Mouse (Mus musculus) heart, postnatal 36 days (tissue): Measurements from ENCODE around the gene Tut7. TPM values are rescaled to one million over a fixed set of nuclear protein-coding genes. Genes with fewer than 3 reads are reported as not detected.
"Not testable (repeated sequence)": the region's sequence is repeated elsewhere in the genome, so short reads cannot be mapped to it uniquely, and the experiment has no call there.

ENCODE experiments used
- DNase-seq, 2 experiments: peaks; one replicate each; pipeline ENCODE4 v3.0.0; 2021 to 2022
- intact Hi-C: fragments of 180-260 bp; cut with DNase I; formaldehyde crosslinking; loops from one replicate; pipeline ENCODE4 v1.15.1; 2025
- total RNA-seq, 2 experiments: library from RNA; stranded (reverse); gene quantifications; 2 replicates each; pipeline ENCODE4 v1.2.3; 2021

Gene Tut7
- total RNA-seq, 2 experiments from 2014 or later = 44.6 to 45.8 TPM

- intact Hi-C loops = loop anchor here (5.0 kb wide), 2 partner anchors 89 to 209 kb away; no protein-coding TSS in a partner anchor
These were observed 96.6 kb downstream of the Tut7 start for GRCm38 (mm10) chr13:59726139-59726867.

GRCm38 (mm10) chr13:59722089-59722488 lies 100.9 kb downstream of the Tut7 start:
- DNase-seq, intact Hi-C loops: not testable (repeated sequence)

More at GRCm38 (mm10) chr13:59726139-59726867, 96.6 kb downstream of the Tut7 start:
- no peak for DNase-seq

Other genes starting within 250 kb of the Tut7 start
- gene Agtpbp1, start 237.9 kb downstream of the Tut7 start, total RNA-seq = 100 to 1,000 TPM; 171 to 184 TPM
- gene Naa35, start 237.9 kb downstream of the Tut7 start, total RNA-seq = 10 to 100 TPM; 86.6 to 99.5 TPM
- gene Golm1, start 147.3 kb downstream of the Tut7 start, total RNA-seq = 10 to 100 TPM; 14.8 to 15.4 TPM
- gene 4921517D22Rik, start 129.0 kb downstream of the Tut7 start, total RNA-seq = not detected
- gene Spata31d1a, start 112.8 kb downstream of the Tut7 start, total RNA-seq = not detected
- not detected for gene Spata31d1b, start 110.9 kb downstream of the Tut7 start, total RNA-seq
- not detected for gene Spata31d1d, start 91.4 kb downstream of the Tut7 start, total RNA-seq
- not detected for gene 1700014D04Rik, start 76.4 kb downstream of the Tut7 start, total RNA-seq
- gene Isca1, start 53.3 kb downstream of the Tut7 start, total RNA-seq = 100 to 1,000 TPM; 215 to 228 TPM
- not detected for gene Gm49354, start 40.9 kb downstream of the Tut7 start, total RNA-seq